11 mouse cellular contexts compared by ENCODE assay signal in genomic region chr5:129225810-129226450, GRCm38 (mm10).
DNase-seq lines count a peak whose midpoint lies in the region; ATAC-seq and TF ChIP-seq lines count a peak whose summit lies in the region.
"Had no signal": no experiment of that assay in that cellular context is flagged by ENCODE, and none has a peak within 500 bp of the region (broad histone marks: within the 10 kb centered on the region; RNA-seq: fewer than 3 reads in every experiment).

No protein-coding gene starts in this region.

- H3K36me3 ChIP-seq in heart, embryonic 11.5 days (ENCODE audit: control insufficient read depth, insufficient read depth, low read length): no peaks in the 10 kb centered on the region
- H3K36me3 ChIP-seq in G1E (replicated peaks): no peaks in the 10 kb centered on the region
- no peaks in the 10 kb centered on the region for H3K36me3 ChIP-seq in midbrain, embryonic 14.5 days (ENCODE audit: control insufficient read depth, insufficient read depth, low read length)
- H3K36me3 ChIP-seq: lung, embryonic 15.5 days had no signal

- 57% methylated on average over 33 of the region's 33 CpGs for WGBS in heart, embryonic 11.5 days (ENCODE audit: insufficient replicate concordance)
- 62% methylated on average over 33 of the region's 33 CpGs for WGBS in midbrain, embryonic 14.5 days

- ATAC-seq in heart, embryonic 11.5 days (replicated peaks; ENCODE audit: insufficient number of reproducible peaks, low FRiP score, low TSS enrichment): no peak; the same call in 1 of the 2 replicates
- no peak for ATAC-seq in G1E (ENCODE audit: extremely low read depth, insufficient number of reproducible peaks, low FRiP score, poor library complexity, severe bottlenecking)
- no peak; the same call in 1 of the 2 replicates for ATAC-seq in midbrain, embryonic 14.5 days (ENCODE audit: low FRiP score, low TSS enrichment)

- no peak for TF ChIP-seq CTCF in G1E (IDR thresholded peaks at IDR 0.05; ENCODE audit: low read depth, low read length)

- no peaks in the 10 kb centered on the region for H3K27me3 ChIP-seq in heart, embryonic 11.5 days (ENCODE audit: control insufficient read depth, insufficient read depth, low read length)
- H3K27me3 ChIP-seq in G1E (ENCODE audit: insufficient read depth, low read length): no peaks in the 10 kb centered on the region
- no peaks in the 10 kb centered on the region for H3K27me3 ChIP-seq in midbrain, embryonic 14.5 days (ENCODE audit: control insufficient read depth, insufficient read depth, low read length)
- H3K27me3 ChIP-seq: lung, embryonic 15.5 days had no signal

- H3K9ac ChIP-seq in heart, embryonic 11.5 days (ENCODE audit: low read depth, low read length): no peak overlapping the region
- no peak overlapping the region for H3K9ac ChIP-seq in midbrain, embryonic 14.5 days (replicated peaks; ENCODE audit: low read length)
- H3K9ac ChIP-seq: lung, embryonic 15.5 days had no signal

- H3K4me1 ChIP-seq in heart, embryonic 11.5 days (ENCODE audit: control insufficient read depth, insufficient read depth, low read length): no peaks in the 10 kb centered on the region
- H3K4me1 ChIP-seq in G1E (ENCODE audit: insufficient read depth, low read depth, low read length): no peaks in the 10 kb centered on the region
- H3K4me1 ChIP-seq in midbrain, embryonic 14.5 days (ENCODE audit: control insufficient read depth, insufficient read depth, low read length): no peaks in the 10 kb centered on the region
- H3K4me1 ChIP-seq: lung, embryonic 15.5 days had no signal

- peak overlapping the region; percentile 31 for H3K4me2 ChIP-seq in heart, embryonic 11.5 days
- H3K4me2 ChIP-seq in midbrain, embryonic 14.5 days (ENCODE audit: low read length): peak overlapping the region; percentile 32
- H3K4me2 ChIP-seq: lung, embryonic 15.5 days had no signal

- H3K27ac ChIP-seq in heart, embryonic 11.5 days (ENCODE audit: low read depth, low read length): no peak overlapping the region
- H3K27ac ChIP-seq in midbrain, embryonic 14.5 days (replicated peaks; ENCODE audit: low read depth, low read length): no peak overlapping the region
- H3K27ac ChIP-seq: lung, embryonic 15.5 days had no signal

- no peak for DNase-seq in heart, postnatal 4 days
- DNase-seq in G1E (ENCODE audit: low spot score): no peak
- peak; percentile 8 for DNase-seq in cerebellum, adult 8-10 months
- peak; percentile 60 for DNase-seq in midbrain, embryonic 14.5 days
- no peak for DNase-seq in adrenal gland, adult 2 months
- DNase-seq in lung, postnatal 36 days: no peak
- DNase-seq: adrenal gland, postnatal 25 days; heart, postnatal 36 days; thymus, postnatal 25 days had no signal

- H3K9me3 ChIP-seq in heart, embryonic 11.5 days (replicated peaks; ENCODE audit: control insufficient read depth, low read length): no peaks in the 10 kb centered on the region
- H3K9me3 ChIP-seq in G1E (replicated peaks): peaks cover 87% of the 10 kb centered on the region
- H3K9me3 ChIP-seq in midbrain, embryonic 14.5 days (ENCODE audit: control insufficient read depth, low read length): no peaks in the 10 kb centered on the region
- H3K9me3 ChIP-seq: lung, embryonic 15.5 days had no signal

- no peak overlapping the region for H3K4me3 ChIP-seq in heart, embryonic 11.5 days (ENCODE audit: low read depth, low read length)
- H3K4me3 ChIP-seq in G1E (ENCODE audit: low read depth, low read length): peak overlapping the region; percentile 21; the same call in 1 of the 2 replicates
- no peak overlapping the region for H3K4me3 ChIP-seq in midbrain, embryonic 14.5 days (replicated peaks; ENCODE audit: low read depth, low read length)
- H3K4me3 ChIP-seq: lung, embryonic 15.5 days had no signal

Comparison
In these comparisons a context has a peak if more than half of its experiments do, and no peak if none do; other contexts are left out.
1. DNase-seq: peak in cerebellum, adult 8-10 months (single experiment) and midbrain, embryonic 14.5 days (single experiment); none in heart, postnatal 4 days (single experiment), G1E (single experiment), adrenal gland, adult 2 months (single experiment) and lung, postnatal 36 days (single experiment).